Mouse (Mus musculus) midbrain, embryonic 10.5 days (tissue): ENCODE data around the gene Tfap2b. TPM values are rescaled to one million over a fixed set of nuclear protein-coding genes. Genes with fewer than 3 reads are reported as not detected.

Experiments used
- DNase-seq: peaks from one replicate; pipeline ENCODE4 v3.0.0-alpha.2; 2017; ENCODE audit warnings: low spot score
- H3K27ac ChIP-seq: fragments of 300-500 bp; sonication (generic); replicated peaks from 2 replicates; pipeline ENCODE4 v1.5.1; 2016; ENCODE audit warnings: mild to moderate bottlenecking
- H3K27me3 ChIP-seq: fragments of 300-500 bp; sonication (generic); 2 replicates; pipeline ENCODE4 v1.6.1; 2016; ENCODE audit warnings: low read depth, mild to moderate bottlenecking; ENCODE audit not compliant: poor library complexity, severe bottlenecking
- H3K36me3 ChIP-seq: fragments of 300-500 bp; sonication (generic); 2 replicates; pipeline ENCODE4 v1.6.1; 2016; ENCODE audit warnings: mild to moderate bottlenecking, moderate library complexity
- H3K4me1 ChIP-seq: fragments of 300-500 bp; sonication (generic); 2 replicates; pipeline ENCODE4 v1.6.1; 2016
- H3K4me3 ChIP-seq: fragments of 300-500 bp; sonication (generic); 2 replicates; pipeline ENCODE4 v1.5.1; 2016; ENCODE audit warnings: mild to moderate bottlenecking, moderate library complexity
- H3K9me3 ChIP-seq: fragments of 300-500 bp; sonication (generic); replicated peaks from 2 replicates; pipeline ENCODE4 v1.6.1; 2016; ENCODE audit warnings: mild to moderate bottlenecking
- WGBS: fragments of 180-500 bp; shearing (Covaris S2); methylation state at CpG from one replicate; pipeline ENCODE4 v1.1.7; 2016; 5-methylcytosine and 5-hydroxymethylcytosine counted together
- polyA plus RNA-seq: library from polyadenylated mRNA; unstranded; fragments of >200 nt; fragmentation: Nextera tagmentation; extraction: Ambion mirVana; gene quantifications from 2 replicates; pipeline ENCODE4 v1.2.1, GENCODE M21; 2016

The Tfap2b gene
- polyA plus RNA-seq, result 24.7 and 33.7 TPM in 2 replicates

DNA sequence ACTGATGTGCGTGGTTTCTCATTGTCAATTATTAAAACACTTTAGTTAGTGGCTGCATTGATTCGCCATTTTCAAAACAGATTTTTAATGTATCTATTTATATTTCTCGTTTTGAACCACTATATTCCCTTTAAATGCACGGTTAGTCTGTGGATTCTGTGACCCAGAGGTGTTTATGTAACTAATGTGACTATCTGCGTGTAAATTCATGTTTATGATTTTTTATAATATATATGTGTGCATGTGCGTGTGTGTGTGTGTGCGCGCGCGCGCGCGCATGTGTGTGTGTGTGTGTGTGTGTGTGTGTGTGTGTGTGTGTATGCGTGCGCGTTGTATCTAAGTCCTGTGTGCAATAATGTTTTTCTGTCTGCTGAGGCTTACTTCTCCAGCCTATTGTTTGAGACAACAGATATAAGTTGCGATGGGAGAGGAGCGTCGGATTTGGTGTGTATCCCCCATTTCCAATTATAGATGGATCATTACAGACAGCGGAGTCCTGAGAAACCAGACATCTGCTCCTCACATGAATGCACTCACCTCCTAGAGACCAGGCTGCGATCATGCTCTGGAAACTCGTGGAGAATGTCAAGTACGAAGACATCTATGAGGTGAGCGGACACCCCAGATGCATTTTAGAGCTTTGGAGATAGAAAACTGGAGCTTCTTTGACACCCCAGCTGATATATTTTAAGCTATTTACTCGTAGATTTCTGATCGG, at the start of gene Tfap2b:
Gene Tfap2b, plus strand, starts transcription at position 274 of the 718 bp plus-strand sequence.
- H3K27me3 ChIP-seq, result peaks cover 98% of the 10 kb centered on the region
- 2% methylated on average over 26 of the region's 26 CpGs for WGBS
- peak within 1 kb of the TSS; percentile 46 for H3K4me3 ChIP-seq
- H3K9me3 ChIP-seq, result no peaks in the 10 kb centered on the region
- peak within 1 kb of the TSS; percentile 71 for H3K27ac ChIP-seq
- peaks cover 13% of the 10 kb centered on the region for H3K4me1 ChIP-seq
- H3K36me3 ChIP-seq, result no peaks in the 10 kb centered on the region
- peak; percentile 61 for DNase-seq

GRCm38 (mm10) chr1:19178742-19179397, 29.8 kb upstream of the Tfap2b start:
- Histone ChIP-seq H3K36me3 (no peaks in the 10 kb centered on the region), H3K27me3 (no peaks in the 10 kb centered on the region), H3K27ac (no peak overlapping the region), H3K4me1 (no peaks in the 10 kb centered on the region), H3K9me3 (no peaks in the 10 kb centered on the region), H3K4me3 (no peak overlapping the region)
- 11% methylated on average over 4 of the region's 4 CpGs for WGBS
- DNase-seq, result no peak

DNA sequence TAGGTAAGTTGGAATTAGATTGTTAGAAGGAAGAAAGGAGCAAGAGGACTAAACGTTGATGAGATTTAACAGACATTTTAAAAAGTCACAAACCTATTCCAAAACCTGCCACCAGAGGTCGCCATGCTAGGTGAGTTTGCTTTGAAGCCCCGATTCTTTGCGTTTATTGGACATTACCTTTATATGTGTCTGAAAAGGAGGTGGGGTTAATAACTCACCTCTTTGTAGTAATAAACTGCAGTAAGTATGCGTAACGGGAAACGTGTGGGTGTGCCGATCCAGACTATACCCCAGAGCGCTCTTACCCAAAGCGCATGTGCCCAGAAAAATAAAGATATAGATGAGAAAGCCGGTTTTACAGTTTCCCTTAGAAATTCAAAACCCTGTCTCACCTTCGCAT, 3.1 kb upstream of the Tfap2b start:
- 4% methylated on average over 12 of the region's 12 CpGs for WGBS
- Histone ChIP-seq H3K9me3 (no peaks in the 10 kb centered on the region), H3K36me3 (no peaks in the 10 kb centered on the region), H3K27me3 (peaks cover 87% of the 10 kb centered on the region), H3K27ac (no peak overlapping the region), H3K4me3 (peak overlapping the region; percentile 40), H3K4me1 (peaks cover 11% of the 10 kb centered on the region)
- DNase-seq, result peak; percentile 54

GRCm38 (mm10) chr1:19206194-19206593, 2.5 kb upstream of the Tfap2b start:
- no peaks in the 10 kb centered on the region for H3K36me3 ChIP-seq
- DNase-seq, result no peak
- peaks cover 92% of the 10 kb centered on the region for H3K27me3 ChIP-seq
- H3K9me3 ChIP-seq, result no peaks in the 10 kb centered on the region
- H3K4me1 ChIP-seq, result peaks cover 12% of the 10 kb centered on the region
- H3K27ac ChIP-seq, result no peak overlapping the region
- 3% methylated on average over 7 of the region's 7 CpGs for WGBS
- peak overlapping the region; percentile 40; the same call in 1 of the 2 replicates for H3K4me3 ChIP-seq

- Histone ChIP-seq H3K4me1 (peaks cover 12% of the 10 kb centered on the region), H3K27me3 (peaks cover 98% of the 10 kb centered on the region), H3K4me3 (no peak overlapping the region), H3K36me3 (no peaks in the 10 kb centered on the region), H3K9me3 (no peaks in the 10 kb centered on the region), H3K27ac (no peak overlapping the region)
- no peak for DNase-seq
- 1% methylated on average over 4 of the region's 4 CpGs for WGBS
These were observed 1.1 kb upstream of the Tfap2b start for GRCm38 (mm10) chr1:19207611-19208010.

- no peak overlapping the region for H3K27ac ChIP-seq
- peak overlapping the region; percentile 46 for H3K4me3 ChIP-seq
- H3K36me3 ChIP-seq, result no peaks in the 10 kb centered on the region
- H3K4me1 ChIP-seq, result peaks cover 16% of the 10 kb centered on the region
- 0% methylated on average over 10 of the region's 10 CpGs for WGBS
- H3K9me3 ChIP-seq, result no peaks in the 10 kb centered on the region
- no peak for DNase-seq
- H3K27me3 ChIP-seq, result peaks cover 100% of the 10 kb centered on the region
These were observed 638 bp downstream of the Tfap2b start for GRCm38 (mm10) chr1:19209359-19209745.

GRCm38 (mm10) chr1:19209776-19210175, 1.1 kb downstream of the Tfap2b start:
- Histone ChIP-seq H3K36me3 (no peaks in the 10 kb centered on the region), H3K4me3 (peak overlapping the region; percentile 46), H3K9me3 (no peaks in the 10 kb centered on the region), H3K27ac (peak overlapping the region; percentile 71), H3K4me1 (peaks cover 16% of the 10 kb centered on the region), H3K27me3 (peaks cover 100% of the 10 kb centered on the region)
- 1% methylated on average over 31 of the region's 31 CpGs for WGBS
- DNase-seq, result peak; percentile 73

DNA sequence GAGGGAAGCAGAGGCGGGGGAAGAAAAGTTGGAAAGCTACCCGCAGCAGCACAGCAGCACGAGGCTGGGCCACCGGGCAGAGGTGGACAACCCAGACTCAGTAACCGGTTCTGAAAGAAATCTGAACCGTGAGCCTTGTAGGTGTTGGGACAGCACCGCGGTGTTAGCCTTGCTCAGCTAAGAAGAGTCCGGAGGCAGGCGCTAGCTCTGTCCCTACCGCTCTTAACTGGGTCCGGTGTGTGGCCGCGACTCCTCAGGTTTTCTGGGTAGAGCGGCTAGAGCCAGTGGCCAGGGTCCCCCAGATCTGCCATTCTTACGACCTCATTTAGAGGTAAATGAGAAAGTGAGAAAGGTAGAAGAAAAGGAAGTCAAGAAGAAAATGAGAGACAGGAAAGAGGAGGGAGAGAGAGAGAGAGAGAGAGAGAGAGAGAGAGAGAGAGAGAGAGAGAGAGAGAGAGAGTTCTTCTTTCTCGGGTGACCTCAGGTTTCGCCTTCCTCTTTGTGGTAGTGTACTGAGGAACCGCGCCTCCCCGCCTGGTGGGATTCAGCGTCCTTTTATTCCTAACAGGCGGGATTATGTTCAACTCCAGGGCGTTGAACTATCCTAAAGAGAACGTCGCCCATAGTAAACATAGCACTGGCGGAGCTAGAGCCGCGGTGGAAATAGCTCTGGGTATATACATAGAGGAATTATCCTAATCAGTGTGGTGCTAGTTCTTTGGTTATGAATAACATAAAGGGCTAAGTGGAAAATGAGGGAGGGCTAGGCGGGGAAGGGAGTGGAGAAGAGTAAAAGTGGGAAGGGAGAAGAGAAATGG, 1.7 kb downstream of the Tfap2b start:
- Histone ChIP-seq H3K27ac (peak overlapping the region; percentile 71), H3K36me3 (no peaks in the 10 kb centered on the region), H3K9me3 (no peaks in the 10 kb centered on the region), H3K4me1 (peaks cover 16% of the 10 kb centered on the region), H3K27me3 (peaks cover 100% of the 10 kb centered on the region), H3K4me3 (peak overlapping the region; percentile 46)
- peak; percentile 67 for DNase-seq
- WGBS, result under 1% methylated on average over 30 of the region's 30 CpGs

- Histone ChIP-seq H3K27me3 (peaks cover 100% of the 10 kb centered on the region), H3K4me1 (peaks cover 16% of the 10 kb centered on the region), H3K36me3 (no peaks in the 10 kb centered on the region), H3K27ac (no peak overlapping the region), H3K4me3 (peak overlapping the region; percentile 46), H3K9me3 (no peaks in the 10 kb centered on the region)
- WGBS, result under 1% methylated on average over 8 of the region's 8 CpGs
- no peak for DNase-seq
These were observed 2.3 kb downstream of the Tfap2b start for GRCm38 (mm10) chr1:19211033-19211405.

DNA sequence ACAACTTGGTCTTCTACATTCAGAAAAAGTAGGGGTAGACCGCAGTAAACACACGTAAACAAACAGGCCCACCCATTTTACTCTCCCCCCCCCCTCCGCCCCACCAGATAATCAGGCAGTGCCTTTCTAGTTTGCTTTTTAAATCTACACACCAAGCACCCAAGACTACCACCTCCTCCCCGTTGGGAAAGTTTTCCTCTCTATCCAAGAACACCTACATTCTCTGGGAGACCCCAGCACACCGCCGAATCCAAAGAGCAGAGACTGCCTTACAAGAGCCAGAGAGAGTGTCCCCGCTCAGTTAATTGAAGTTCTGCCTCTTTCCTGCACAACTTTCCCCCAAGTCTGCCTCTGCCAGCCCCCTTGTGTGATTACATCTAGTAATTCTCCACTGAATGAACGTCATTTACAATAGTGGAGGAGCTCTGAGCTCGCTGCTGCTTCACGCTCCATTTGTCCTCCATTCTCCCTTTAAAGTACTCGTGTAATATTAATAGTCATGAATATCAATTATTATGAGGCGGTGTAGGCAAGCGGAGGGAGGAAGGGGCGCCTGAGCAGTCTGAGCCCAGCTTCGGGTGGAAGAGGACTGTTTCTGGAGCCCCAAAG, 2.9 kb downstream of the Tfap2b start:
- Histone ChIP-seq H3K27me3 (peaks cover 100% of the 10 kb centered on the region), H3K4me3 (peak overlapping the region; percentile 46), H3K27ac (no peak overlapping the region), H3K36me3 (no peaks in the 10 kb centered on the region), H3K4me1 (peaks cover 16% of the 10 kb centered on the region), H3K9me3 (no peaks in the 10 kb centered on the region)
- DNase-seq, result peak; percentile 53
- 1% methylated on average over 15 of the region's 15 CpGs for WGBS

GRCm38 (mm10) chr1:19212691-19213090, 4.0 kb downstream of the Tfap2b start:
- no peaks in the 10 kb centered on the region for H3K9me3 ChIP-seq
- peaks cover 16% of the 10 kb centered on the region for H3K4me1 ChIP-seq
- 0 out of 2 replicates have a peak overlapping the region, but pooled peaks have one; percentile 14 for H3K4me3 ChIP-seq
- 0% methylated on average over 4 of the region's 4 CpGs for WGBS
- peaks cover 100% of the 10 kb centered on the region for H3K27me3 ChIP-seq
- no peak overlapping the region for H3K27ac ChIP-seq
- DNase-seq, result no peak
- H3K36me3 ChIP-seq, result no peaks in the 10 kb centered on the region

DNA sequence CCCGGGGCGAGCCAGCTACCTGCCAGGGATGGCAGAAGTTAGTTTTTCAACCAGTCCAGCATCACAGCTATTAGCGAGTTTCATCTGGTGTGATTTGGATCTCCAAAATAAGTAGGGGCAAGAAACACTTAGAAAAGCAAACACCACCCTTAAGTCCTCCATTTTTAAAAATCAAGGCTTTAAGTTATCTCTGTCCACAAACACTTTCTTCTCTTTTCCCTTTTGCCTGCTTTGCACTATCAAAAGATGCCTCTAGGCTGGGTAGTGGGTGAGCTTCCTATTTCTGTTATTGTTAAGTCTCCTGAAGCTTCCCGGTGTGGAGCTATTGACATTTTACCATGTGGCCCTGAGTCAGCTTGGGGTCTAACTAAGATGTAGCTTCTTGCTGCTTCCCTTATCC, 4.5 kb downstream of the Tfap2b start:
- Histone ChIP-seq H3K9me3 (no peaks in the 10 kb centered on the region), H3K4me1 (peaks cover 16% of the 10 kb centered on the region), H3K27me3 (peaks cover 100% of the 10 kb centered on the region), H3K27ac (no peak overlapping the region), H3K36me3 (no peaks in the 10 kb centered on the region), H3K4me3 (0 out of 2 replicates have a peak overlapping the region, but pooled peaks have one; percentile 14)
- no peak for DNase-seq
- under 1% methylated on average over 4 of the region's 4 CpGs for WGBS
